Mouse (Mus musculus) ES-E14 (cell line): ENCODE results near the gene Kcnd2.

Experiments used
- CHD2 ChIP-seq: IDR thresholded peaks from 2 replicates; pipeline ENCODE4 v1.6.1; 2014; ENCODE audit warnings: mild to moderate bottlenecking, low read depth, low read length, inconsistent platforms
- HCFC1 ChIP-seq: IDR thresholded peaks from 2 replicates; pipeline ENCODE4 v1.6.1; 2012; ENCODE audit warnings: low read length, inconsistent platforms, borderline replicate concordance; ENCODE audit not compliant: insufficient read depth
- MAFK ChIP-seq: IDR thresholded peaks from 2 replicates; pipeline ENCODE4 v1.6.1; 2014; ENCODE audit warnings: mild to moderate bottlenecking, low read depth, low read length, inconsistent platforms; ENCODE audit not compliant: insufficient read depth
- ZC3H11A ChIP-seq: IDR thresholded peaks from 2 replicates; pipeline ENCODE4 v1.6.1; 2012; ENCODE audit warnings: low read depth, mild to moderate bottlenecking, inconsistent platforms, low read length, borderline replicate concordance
- ZNF384 ChIP-seq: IDR thresholded peaks from 2 replicates; pipeline ENCODE4 v1.6.1; 2012; ENCODE audit warnings: low read depth, low read length, inconsistent platforms

DNA sequence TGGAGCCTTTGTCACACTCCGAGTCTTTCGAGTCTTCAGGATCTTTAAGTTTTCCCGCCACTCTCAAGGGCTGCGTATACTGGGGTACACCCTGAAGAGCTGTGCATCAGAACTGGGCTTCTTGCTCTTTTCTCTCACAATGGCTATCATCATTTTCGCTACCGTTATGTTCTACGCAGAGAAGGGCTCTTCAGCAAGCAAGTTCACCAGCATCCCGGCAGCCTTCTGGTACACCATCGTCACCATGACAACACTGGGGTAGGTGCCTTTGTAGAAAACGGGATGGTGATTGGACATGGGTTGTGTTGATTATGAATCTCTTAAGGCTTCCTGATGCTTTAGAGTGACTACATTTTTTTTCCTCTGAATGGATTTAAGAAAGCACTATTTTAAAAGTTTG, 1.9 kb downstream of the Kcnd2 start:
- no peak for TF ChIP-seq CHD2
- TF ChIP-seq ZNF384, result no peak
- no peak for TF ChIP-seq HCFC1
- TF ChIP-seq MAFK, result no peak
- no peak for TF ChIP-seq ZC3H11A
